Mouse (Mus musculus) CH12.LX (cell line): ENCODE measurements at regions not wholly inside any gene's neighbourhood (a gene's known extent, or its start where the extent isn't known, plus 50 kb on each side); places are given as distances from the start of the nearest gene placed in this dataset.

Experiments used
- DNase-seq: peaks from one replicate; pipeline ENCODE4 v3.0.0-alpha.2; 2013; ENCODE audit errors: extremely low read depth
- H3K27ac ChIP-seq: 2 replicates; pipeline ENCODE4 v1.5.1; 2012; ENCODE audit warnings: low read depth, mild to moderate bottlenecking, control low read depth, moderate library complexity; ENCODE audit not compliant: insufficient read depth
- H3K27me3 ChIP-seq: replicated peaks from 2 replicates; pipeline ENCODE3; 2012; ENCODE audit warnings: inconsistent platforms
- H3K36me3 ChIP-seq, 2 experiments: replicated peaks in 1 of 2; 2 replicates each; pipeline versions ENCODE3 to v1.6.1; 2012; ENCODE audit warnings: inconsistent platforms in 1 of 2, low read length in 1 of 2, mild to moderate bottlenecking in 1 of 2, mixed read lengths in 1 of 2, moderate library complexity in 1 of 2; ENCODE audit not compliant: control insufficient read depth in 1 of 2, insufficient read depth in 1 of 2
- H3K4me1 ChIP-seq, 2 experiments: 2 replicates each; pipeline ENCODE4 v1.6.1; 2012; ENCODE audit warnings: inconsistent platforms in 1 of 2, moderate library complexity in 1 of 2; ENCODE audit not compliant: insufficient read depth in 2 of 2, control insufficient read depth in 1 of 2
- H3K4me2 ChIP-seq: 2 replicates; pipeline ENCODE4 v1.6.1; 2012; ENCODE audit warnings: low read depth, mild to moderate bottlenecking, control low read depth; ENCODE audit not compliant: poor library complexity, insufficient read depth, severe bottlenecking
- H3K4me3 ChIP-seq, 3 experiments: fragments of 150-350 bp in 1 of 3; sonication (generic) in 1 of 3; replicated peaks in 1 of 3; 2 replicates each; pipeline versions ENCODE3 to v1.5.1; 2011 to 2012; ENCODE audit warnings: low read depth in 2 of 3, low read length in 2 of 3, mild to moderate bottlenecking in 2 of 3, moderate library complexity in 2 of 3, control low read depth in 1 of 3, improper control_type of control experiment in 1 of 3, inconsistent platforms in 1 of 3, mixed read lengths in 1 of 3; ENCODE audit not compliant: poor library complexity in 1 of 3
- H3K79me2 ChIP-seq: replicated peaks from 2 replicates; pipeline ENCODE4 v1.6.1; 2012; ENCODE audit warnings: mild to moderate bottlenecking, moderate library complexity; ENCODE audit not compliant: control insufficient read depth, poor library complexity, insufficient read depth, severe bottlenecking; ENCODE audit errors: extremely low read depth
- H3K9ac ChIP-seq: 2 replicates; pipeline ENCODE4 v1.6.1; 2012; ENCODE audit warnings: low read depth, mild to moderate bottlenecking, control low read depth, moderate library complexity; ENCODE audit not compliant: insufficient read depth
- H3K9me3 ChIP-seq: replicated peaks from 2 replicates; pipeline ENCODE3; 2012; ENCODE audit warnings: low read length, inconsistent platforms, mixed read lengths
- ETS1 ChIP-seq: conservative IDR thresholded peaks from 2 replicates; pipeline ENCODE4 v1.6.1; 2012; ENCODE audit warnings: low read depth, mild to moderate bottlenecking, inconsistent platforms, low read length, improper control_type of control experiment, moderate library complexity
- HCFC1 ChIP-seq: IDR thresholded peaks from 2 replicates; pipeline ENCODE4 v1.6.1; 2012; ENCODE audit warnings: low read depth, mild to moderate bottlenecking, inconsistent platforms, low read length, improper control_type of control experiment
- JUND ChIP-seq: conservative IDR thresholded peaks from 2 replicates; pipeline ENCODE4 v1.6.1; 2011; ENCODE audit warnings: low read depth, low read length, improper control_type of control experiment
- KAT2A ChIP-seq: IDR thresholded peaks from 2 replicates; pipeline ENCODE4 v1.6.1; 2012; ENCODE audit warnings: low read length, improper control_type of control experiment, inconsistent platforms; ENCODE audit not compliant: insufficient replicate concordance
- MAFK ChIP-seq: IDR thresholded peaks from 2 replicates; pipeline ENCODE4 v1.6.1; 2011; ENCODE audit warnings: low read length, improper control_type of control experiment; ENCODE audit not compliant: insufficient replicate concordance
- MAX ChIP-seq: IDR thresholded peaks from 2 replicates; pipeline ENCODE4 v1.6.1; 2011; ENCODE audit warnings: low read length, improper control_type of control experiment
- MXI1 ChIP-seq: IDR thresholded peaks from 2 replicates; pipeline ENCODE4 v1.6.1; 2011; ENCODE audit warnings: mild to moderate bottlenecking, low read depth, low read length, improper control_type of control experiment
- MYC ChIP-seq: IDR thresholded peaks from 2 replicates; pipeline ENCODE4 v1.6.1; 2011; ENCODE audit warnings: low read depth, mild to moderate bottlenecking, improper control_type of control experiment, low read length
- NELFE ChIP-seq: IDR thresholded peaks from 2 replicates; pipeline ENCODE4 v1.6.1; 2011; ENCODE audit warnings: low read depth, low read length, improper control_type of control experiment
- NRF1 ChIP-seq: IDR thresholded peaks from 2 replicates; pipeline ENCODE4 v1.6.1; 2014; ENCODE audit warnings: low read depth, mild to moderate bottlenecking, inconsistent platforms, low read length, improper control_type of control experiment, moderate library complexity
- RCOR1 ChIP-seq: conservative IDR thresholded peaks from 2 replicates; pipeline ENCODE4 v1.6.1; 2012; ENCODE audit warnings: low read depth, mild to moderate bottlenecking, inconsistent platforms, low read length, improper control_type of control experiment
- SMC3 ChIP-seq: IDR thresholded peaks from 2 replicates; pipeline ENCODE4 v1.6.1; 2011; ENCODE audit warnings: low read depth, low read length, improper control_type of control experiment
- UBTF ChIP-seq: IDR thresholded peaks from 2 replicates; pipeline ENCODE4 v1.6.1; 2012; ENCODE audit warnings: low read depth, mild to moderate bottlenecking, inconsistent platforms, low read length, improper control_type of control experiment, moderate library complexity
- USF2 ChIP-seq: conservative IDR thresholded peaks from 2 replicates; pipeline ENCODE4 v1.6.1; 2011; ENCODE audit warnings: low read depth, low read length, improper control_type of control experiment
- ZMIZ1 ChIP-seq: IDR thresholded peaks from 2 replicates; pipeline ENCODE4 v1.6.1; 2012; ENCODE audit warnings: low read depth, mild to moderate bottlenecking, inconsistent platforms, low read length, improper control_type of control experiment
- ZNF384 ChIP-seq: IDR thresholded peaks from 2 replicates; pipeline ENCODE4 v1.6.1; 2012; ENCODE audit warnings: low read depth, low read length, improper control_type of control experiment, inconsistent platforms
- dilution Hi-C: fragments of 300-500 bp; cut with MboI; formaldehyde crosslinking; loops from 2 replicates; pipeline ENCODE4 v1.14.3; 2020; ENCODE audit warnings: low sequenced_read_pairs; ENCODE audit not compliant: extremely low pct_unique_long_range_greater_than_20kb, extremely low pct_ligation_motif_present
- in situ Hi-C: fragments of 300-500 bp; cut with MboI; formaldehyde crosslinking; loops from 3 replicates; pipeline ENCODE4 v1.14.3; 2019; ENCODE audit warnings: low sequenced_read_pairs, low pct_ligation_motif_present, low pct_unique_long_range_greater_than_20kb, mixed read lengths

DNA sequence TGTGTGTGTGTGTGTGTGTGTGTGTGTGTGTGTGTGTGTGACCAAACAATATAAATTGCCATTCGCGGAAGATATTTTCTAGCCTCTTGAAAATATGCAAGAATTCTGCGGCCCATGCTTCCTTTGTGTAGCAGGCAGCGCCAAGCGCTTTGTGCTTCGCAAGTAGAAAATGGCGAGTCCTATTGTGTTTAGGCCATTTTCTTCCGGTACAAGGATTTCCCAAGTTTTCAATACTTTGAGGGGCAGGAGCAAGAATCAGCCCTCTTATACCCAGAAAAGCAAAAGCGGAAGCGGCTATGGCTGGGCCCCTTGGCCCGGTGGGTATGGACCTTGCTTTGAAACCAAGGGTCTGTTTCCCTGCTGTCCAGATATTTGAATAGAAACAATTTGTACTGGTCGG lies 157.4 kb upstream of the Cypt12 start:
- in situ Hi-C loops (no loop called here), dilution Hi-C loops (no loop called here)
- Histone ChIP-seq H3K36me3 (no peaks in the 10 kb centered on the region), H3K9ac (no peak overlapping the region), H3K4me2 (no peak overlapping the region), H3K27me3 (no peaks in the 10 kb centered on the region), H3K9me3 (peaks cover 67% of the 10 kb centered on the region), H3K27ac (no peak overlapping the region), H3K79me2 (no peaks in the 10 kb centered on the region), H3K4me1 (no peaks in the 10 kb centered on the region), H3K4me3 (no peak overlapping the region)
- TF ChIP-seq USF2 (no peak), NELFE (no peak), JUND (no peak), NRF1 (no peak), MXI1 (no peak), RCOR1 (no peak), UBTF (no peak), ZNF384 (no peak), MAX (no peak), HCFC1 (no peak), SMC3 (no peak), MYC (no peak), KAT2A (no peak), MAFK (no peak), ZMIZ1 (no peak)
- DNase-seq = no peak

DNA sequence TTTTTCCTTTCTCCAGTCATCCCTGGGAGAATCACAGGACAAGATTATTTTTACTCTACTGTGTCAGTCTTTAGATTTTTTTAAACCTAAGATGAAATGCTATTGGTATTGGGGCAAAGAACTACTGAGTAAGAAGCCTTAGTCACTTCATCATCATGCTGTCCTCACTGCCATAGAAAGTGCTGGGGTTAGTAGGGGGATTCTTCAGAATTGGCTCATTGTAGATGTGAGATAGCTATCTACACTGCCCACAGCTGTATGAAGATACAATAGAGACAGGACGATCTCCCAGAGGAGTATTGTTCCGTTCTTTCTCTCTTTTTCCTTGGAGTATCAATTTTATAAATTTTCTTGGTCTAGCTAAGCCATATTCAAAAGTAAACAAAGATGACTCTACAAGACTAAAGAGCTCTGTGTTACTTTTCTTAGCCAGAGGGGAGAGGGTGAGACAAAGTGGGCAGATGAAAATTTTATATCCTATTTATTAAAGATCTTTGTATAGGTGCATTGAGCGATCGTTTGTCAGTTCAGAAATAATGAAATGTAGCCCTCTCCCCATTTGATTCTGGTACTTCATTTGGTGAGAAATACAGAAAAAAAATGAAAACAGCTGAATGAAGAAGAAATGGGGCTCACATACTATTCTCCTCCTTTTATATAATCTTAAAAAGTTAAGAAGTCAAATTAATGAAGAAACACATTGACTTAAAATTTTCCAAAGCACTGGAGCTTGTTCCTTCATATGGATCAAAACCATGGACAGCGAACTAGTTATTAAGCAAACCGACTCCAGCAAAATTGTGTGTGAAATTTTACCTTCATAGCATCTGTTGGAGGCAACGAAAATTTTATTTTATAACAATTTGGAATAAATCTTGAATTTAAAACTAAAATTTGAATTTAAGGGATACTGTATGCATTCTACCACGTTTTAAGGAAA lies 156.6 kb upstream of the Cypt12 start:
- no peak for DNase-seq
- no peaks in the 10 kb centered on the region for H3K36me3 ChIP-seq
- TF ChIP-seq ETS1 = no peak
- no peak overlapping the region for H3K4me3 ChIP-seq
- H3K4me1 ChIP-seq = no peaks in the 10 kb centered on the region
- no peaks in the 10 kb centered on the region for H3K27me3 ChIP-seq
- in situ Hi-C loops = no loop called here
- H3K9me3 ChIP-seq = peaks cover 64% of the 10 kb centered on the region
- no peak overlapping the region for H3K9ac ChIP-seq
- no peak overlapping the region for H3K27ac ChIP-seq
- no peak overlapping the region for H3K4me2 ChIP-seq
- H3K79me2 ChIP-seq = no peaks in the 10 kb centered on the region
- dilution Hi-C loops = no loop called here
